Mouse (Mus musculus) ES-Bruce4 (cell line): ENCODE measurements around the gene Acat3.

Source experiments
- CTCF ChIP-seq: IDR thresholded peaks from one replicate; pipeline ENCODE4 v1.8.1; 2011; ENCODE audit warnings: low read depth, low read length
- EP300 ChIP-seq: IDR thresholded peaks from 2 replicates; pipeline ENCODE4 v1.6.1; 2011; ENCODE audit warnings: low read depth, low read length; ENCODE audit not compliant: insufficient read depth
- POLR2A ChIP-seq: IDR thresholded peaks from one replicate; pipeline ENCODE4 v1.8.1; 2011; ENCODE audit warnings: low read length; ENCODE audit not compliant: insufficient read depth

DNA sequence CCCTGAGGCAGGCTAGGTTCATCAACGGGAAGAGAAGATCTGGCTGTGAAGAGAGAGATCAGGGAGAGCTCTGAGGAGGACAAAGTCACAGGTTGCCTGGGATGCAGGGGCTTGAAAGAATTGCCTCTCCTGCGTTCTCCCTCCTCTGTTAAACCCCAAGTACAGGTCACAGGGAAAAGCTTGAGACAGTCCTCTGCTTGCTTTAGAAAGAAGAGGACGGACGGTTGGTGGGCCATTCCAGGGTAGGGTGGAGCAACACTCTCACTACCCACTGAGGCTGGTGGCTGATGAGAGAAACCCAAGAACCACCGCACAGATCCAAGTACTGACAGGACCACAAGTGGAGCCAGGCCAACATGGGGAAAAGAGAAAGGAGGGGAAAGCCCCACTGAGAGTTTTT is 64.7 kb downstream of the Acat3 start, which contains the start of gene Mrgprh:
- TF ChIP-seq CTCF (no peak), EP300 (no peak), POLR2A (no peak)
